Mouse (Mus musculus) forebrain, embryonic 11.5 days (tissue): Measurements from ENCODE around the gene Gadd45gip1. TPM values are rescaled to one million over a fixed set of nuclear protein-coding genes. Genes with fewer than 3 reads are reported as not detected.
A peak's percentile ranks its signal among the peaks of the same experiment; 100 is the strongest.

Source experiments
- ATAC-seq: fragments of 200-750 bp; cut with Nextera tagmentation; replicated peaks from 2 replicates; pipeline ENCODE4 v1.8.0; 2017; ENCODE audit warnings: moderate TSS enrichment; ENCODE audit not compliant: low FRiP score
- DNase-seq: peaks from one replicate; pipeline ENCODE4 v3.0.0-alpha.2; 2017; ENCODE audit warnings: low spot score
- H3K27ac ChIP-seq: fragments of 300-500 bp; sonication (generic); 2 replicates; pipeline ENCODE4 v1.5.1; 2014; ENCODE audit warnings: low read depth, low read length
- H3K27me3 ChIP-seq: fragments of 300-500 bp; sonication (generic); 2 replicates; pipeline ENCODE4 v1.6.1; 2014; ENCODE audit warnings: mild to moderate bottlenecking, low read length, mixed read lengths; ENCODE audit not compliant: control insufficient read depth, insufficient read depth
- H3K36me3 ChIP-seq: fragments of 300-500 bp; sonication (generic); 2 replicates; pipeline ENCODE4 v1.6.1; 2014; ENCODE audit warnings: mild to moderate bottlenecking, low read length, moderate library complexity, mixed read lengths; ENCODE audit not compliant: control insufficient read depth, insufficient read depth
- H3K4me1 ChIP-seq: fragments of 300-500 bp; sonication (generic); replicated peaks from 2 replicates; pipeline ENCODE4 v1.6.1; 2014; ENCODE audit warnings: low read length, mixed read lengths; ENCODE audit not compliant: control insufficient read depth, insufficient read depth
- H3K4me2 ChIP-seq: fragments of 300-500 bp; sonication (generic); 2 replicates; pipeline ENCODE4 v1.6.1; 2014; ENCODE audit warnings: low read depth, mild to moderate bottlenecking, low read length, moderate library complexity, mixed read lengths; ENCODE audit not compliant: severe bottlenecking
- H3K4me3 ChIP-seq: fragments of 300-500 bp; sonication (generic); 2 replicates; pipeline ENCODE4 v1.5.1; 2014; ENCODE audit warnings: low read depth, low read length
- H3K9ac ChIP-seq: fragments of 300-500 bp; sonication (generic); 2 replicates; pipeline ENCODE4 v1.6.1; 2014; ENCODE audit warnings: low read length
- H3K9me3 ChIP-seq: fragments of 300-500 bp; sonication (generic); 2 replicates; pipeline ENCODE4 v1.6.1; 2016; ENCODE audit warnings: low read length, mixed read lengths; ENCODE audit not compliant: control insufficient read depth
- WGBS: fragments of 180-500 bp; shearing (Covaris S2); extraction: QIAGEN DNeasy Blood & Tissue Kit; methylation state at CpG from one replicate; pipeline ENCODE4 v1.1.7; 2014; 5-methylcytosine and 5-hydroxymethylcytosine counted together
- polyA plus RNA-seq: library from polyadenylated mRNA; unstranded; fragments of >200 nt; fragmentation: Nextera tagmentation; extraction: Ambion mirVana; gene quantifications from 2 replicates; pipeline ENCODE4 v1.2.1, GENCODE M21; 2014

Gadd45gip1 gene
- polyA plus RNA-seq, 1 experiment from 2014 or later, result 44.3 TPM

DNA sequence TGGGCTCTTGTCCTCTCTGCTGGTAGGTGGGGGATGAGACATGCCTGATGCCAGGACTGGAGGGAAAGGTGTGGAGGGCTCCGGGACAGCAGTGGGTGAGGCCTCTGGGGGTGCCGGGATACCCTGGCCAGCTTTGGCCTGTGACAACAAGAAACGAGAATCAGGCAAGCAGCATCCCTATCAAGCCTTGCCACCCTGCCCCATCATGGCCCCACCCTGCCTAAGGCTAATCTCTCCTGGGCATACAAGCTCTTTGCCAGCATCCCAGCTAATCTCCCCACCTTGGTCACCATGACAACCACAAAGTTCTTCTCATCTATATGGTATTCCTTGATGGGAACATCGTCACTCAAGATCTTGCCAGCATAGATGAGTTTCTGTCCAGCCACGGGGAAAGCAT, 7.2 kb downstream of the Gadd45gip1 start:
- Histone ChIP-seq H3K4me1 (peaks cover 10% of the 10 kb centered on the region; the same call in 1 of the 2 replicates), H3K9me3 (no peaks in the 10 kb centered on the region), H3K4me2 (no peak overlapping the region), H3K27me3 (no peaks in the 10 kb centered on the region), H3K27ac (no peak overlapping the region), H3K9ac (no peak overlapping the region), H3K36me3 (peaks cover 27% of the 10 kb centered on the region; the same call in 1 of the 2 replicates), H3K4me3 (no peak overlapping the region)
- WGBS, result 90% methylated on average over 5 of the region's 5 CpGs
- ATAC-seq (no peak), DNase-seq (no peak)

GRCm38 (mm10) chr8:84839411-84839810, 8.1 kb downstream of the Gadd45gip1 start:
- peak overlapping the region; percentile 65 for H3K4me2 ChIP-seq
- peaks cover 15% of the 10 kb centered on the region for H3K4me1 ChIP-seq
- peaks cover 34% of the 10 kb centered on the region; the same call in 1 of the 2 replicates for H3K36me3 ChIP-seq
- DNase-seq (no peak), ATAC-seq (no peak)
- no peak overlapping the region for H3K27ac ChIP-seq
- H3K4me3 ChIP-seq, result peak overlapping the region; percentile 97
- H3K9ac ChIP-seq, result peak overlapping the region; percentile 95
- no peaks in the 10 kb centered on the region for H3K9me3 ChIP-seq
- no peaks in the 10 kb centered on the region for H3K27me3 ChIP-seq
- WGBS, result 95% methylated on average over 2 of the region's 2 CpGs

DNA sequence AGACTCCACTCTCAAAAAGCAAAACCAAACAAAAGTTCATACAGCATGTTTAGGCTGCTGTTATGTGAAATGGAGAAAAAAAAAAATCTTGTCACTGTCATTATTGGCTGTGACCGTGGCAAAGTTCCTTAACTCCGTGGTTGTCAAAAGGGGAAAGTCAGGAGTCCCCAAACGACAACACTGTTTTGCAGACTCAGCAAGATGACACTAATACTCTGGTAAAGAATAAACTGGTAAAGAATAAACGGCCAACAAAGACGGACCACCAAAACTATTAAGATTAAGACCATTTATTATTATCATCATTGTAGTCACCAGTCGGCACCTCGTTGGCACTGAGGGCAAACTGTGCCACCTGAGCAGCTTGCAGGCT, 8.5 kb downstream of the Gadd45gip1 start:
- Histone ChIP-seq H3K27me3 (no peaks in the 10 kb centered on the region), H3K27ac (peak overlapping the region; percentile 77), H3K9me3 (no peaks in the 10 kb centered on the region), H3K9ac (peak overlapping the region; percentile 95), H3K4me2 (peak overlapping the region; percentile 65), H3K36me3 (peaks cover 33% of the 10 kb centered on the region; the same call in 1 of the 2 replicates), H3K4me3 (peak overlapping the region; percentile 97), H3K4me1 (peaks cover 17% of the 10 kb centered on the region)
- DNase-seq (no peak), ATAC-seq (no peak)
- WGBS, result 4% methylated on average over 7 of the region's 7 CpGs

DNA sequence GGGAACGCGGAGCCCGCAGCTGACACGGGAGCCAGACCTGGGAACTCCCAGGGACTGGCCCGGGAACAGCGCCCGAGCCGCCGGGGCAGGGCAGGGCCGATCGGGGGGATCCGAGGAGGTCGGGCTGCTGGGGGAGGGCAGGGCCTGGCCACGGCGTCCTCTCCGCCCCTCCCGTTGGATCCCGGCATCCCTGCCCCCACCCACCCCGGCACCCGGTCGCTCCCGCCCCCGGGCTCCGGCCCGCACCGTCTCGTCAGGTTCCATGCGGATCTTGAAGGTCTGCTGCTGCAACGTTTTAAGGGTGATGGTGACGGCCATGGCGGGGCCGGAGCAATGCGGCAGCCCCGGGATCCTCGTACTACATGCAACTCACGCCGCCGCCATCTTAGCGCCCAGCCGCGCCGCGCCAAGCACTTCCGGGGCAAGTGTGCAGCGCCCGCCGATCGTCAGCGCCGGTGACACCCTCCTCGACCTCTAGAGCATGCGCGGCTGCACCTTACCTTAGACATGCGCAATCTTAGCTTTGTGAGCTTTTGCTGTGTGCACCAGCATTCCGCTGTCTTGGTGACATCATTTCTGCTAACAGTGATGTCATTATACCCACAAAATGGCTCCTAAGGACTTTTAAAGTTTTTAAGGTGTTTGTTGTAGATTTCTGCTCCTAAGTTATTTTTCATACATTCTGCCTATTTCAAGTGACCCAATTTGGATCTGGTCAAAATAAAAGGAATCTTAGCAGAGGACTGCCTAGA, 9.1 kb downstream of the Gadd45gip1 start, which contains the start of gene Rad23a:
TSS of gene Rad23a (minus strand) at position 418 of the 752 bp plus-strand sequence.
- H3K36me3 ChIP-seq, result peaks cover 35% of the 10 kb centered on the region; the same call in 1 of the 2 replicates
- peaks cover 17% of the 10 kb centered on the region for H3K4me1 ChIP-seq
- WGBS, result under 1% methylated on average over 53 of the region's 55 CpGs
- peak within 1 kb of the TSS; percentile 97 for H3K4me3 ChIP-seq
- peak within 1 kb of the TSS; percentile 77 for H3K27ac ChIP-seq
- no peaks in the 10 kb centered on the region for H3K27me3 ChIP-seq
- peak within 1 kb of the TSS; percentile 95 for H3K9ac ChIP-seq
- DNase-seq (peak; percentile 95), ATAC-seq (peak; percentile 95)
- H3K4me2 ChIP-seq, result peak within 1 kb of the TSS; percentile 65
- no peaks in the 10 kb centered on the region for H3K9me3 ChIP-seq

DNA sequence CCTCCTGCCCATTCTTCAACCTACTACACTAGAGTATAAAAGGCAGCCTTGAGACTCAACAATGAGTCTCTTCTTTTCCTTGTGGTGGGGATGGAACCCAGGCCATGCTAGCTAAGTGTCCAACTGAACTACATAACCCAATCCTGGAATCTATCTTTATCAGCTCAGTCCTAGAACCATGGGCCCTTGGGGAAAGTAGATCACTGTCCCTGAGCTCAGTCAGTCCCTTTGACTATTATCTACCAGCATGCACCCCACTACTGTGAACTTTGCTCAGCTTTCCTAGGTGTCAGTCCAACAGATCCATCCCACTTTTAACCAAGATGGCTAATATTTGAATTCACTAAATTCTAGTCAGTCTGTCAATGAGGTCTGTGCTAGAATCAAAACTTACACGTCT, 10.2 kb downstream of the Gadd45gip1 start:
- no peak overlapping the region for H3K4me2 ChIP-seq
- 85% methylated on average over 1 of the region's 1 CpGs for WGBS
- DNase-seq (no peak), ATAC-seq (no peak)
- no peak overlapping the region for H3K9ac ChIP-seq
- peaks cover 17% of the 10 kb centered on the region for H3K4me1 ChIP-seq
- no peak overlapping the region for H3K4me3 ChIP-seq
- H3K27ac ChIP-seq, result no peak overlapping the region
- peaks cover 35% of the 10 kb centered on the region; the same call in 1 of the 2 replicates for H3K36me3 ChIP-seq
- no peaks in the 10 kb centered on the region for H3K27me3 ChIP-seq
- no peaks in the 10 kb centered on the region for H3K9me3 ChIP-seq

- Histone ChIP-seq H3K4me1 (peaks cover 19% of the 10 kb centered on the region), H3K36me3 (peaks cover 30% of the 10 kb centered on the region; the same call in 1 of the 2 replicates), H3K9me3 (no peaks in the 10 kb centered on the region), H3K9ac (no peak overlapping the region; the same call in 1 of the 2 replicates), H3K27ac (no peak overlapping the region), H3K4me3 (peak overlapping the region; percentile 98), H3K27me3 (no peaks in the 10 kb centered on the region), H3K4me2 (peak overlapping the region; percentile 85; the same call in 1 of the 2 replicates)
- ATAC-seq, result no peak
- 88% methylated on average over 9 of the region's 9 CpGs for WGBS
- no peak for DNase-seq
Measured at GRCm38 (mm10) chr8:84844397-84845070, 13.2 kb downstream of the Gadd45gip1 start.

- no peaks in the 10 kb centered on the region for H3K27me3 ChIP-seq
- H3K36me3 ChIP-seq, result peaks cover 30% of the 10 kb centered on the region; the same call in 1 of the 2 replicates
Measured at GRCm38 (mm10) chr8:84845355-84846093, 14.2 kb downstream of the Gadd45gip1 start.

GRCm38 (mm10) chr8:84846094-84846721, 14.9 kb downstream of the Gadd45gip1 start:
- DNase-seq (no peak), ATAC-seq (no peak)
- Histone ChIP-seq H3K27me3 (no peaks in the 10 kb centered on the region), H3K4me1 (peaks cover 15% of the 10 kb centered on the region), H3K27ac (peak overlapping the region; percentile 66), H3K9me3 (no peaks in the 10 kb centered on the region), H3K4me3 (peak overlapping the region; percentile 98), H3K4me2 (peak overlapping the region; percentile 85), H3K36me3 (peaks cover 30% of the 10 kb centered on the region; the same call in 1 of the 2 replicates), H3K9ac (peak overlapping the region; percentile 97)
- WGBS, result under 1% methylated on average over 30 of the region's 30 CpGs

More at GRCm38 (mm10) chr8:84845355-84846093, 14.2 kb downstream of the Gadd45gip1 start:
- 20% methylated on average over 12 of the region's 12 CpGs for WGBS
- Histone ChIP-seq H3K4me1 (peaks cover 15% of the 10 kb centered on the region), H3K4me3 (peak overlapping the region; percentile 98), H3K9ac (peak overlapping the region; percentile 97), H3K27ac (0 out of 2 replicates have a peak overlapping the region, but pooled peaks have one; percentile 66), H3K4me2 (peak overlapping the region; percentile 85), H3K9me3 (no peaks in the 10 kb centered on the region)
- ATAC-seq, result no peak
- peak; percentile 73 for DNase-seq
